Mouse (Mus musculus): ENCODE data around the gene Snph.

GRCm38 (mm10) chr2:151623776-151624175, 8.6 kb downstream of the Snph start:
- no peak for TF ChIP-seq USF1 (IDR thresholded peaks at IDR 0.05; ENCODE audit: low read depth)
- no peak for TF ChIP-seq POLR2A (IDR thresholded peaks at IDR 0.05; ENCODE audit: insufficient read length, low read depth)
- TF ChIP-seq MAX (IDR thresholded peaks at IDR 0.05; ENCODE audit: low read depth) = no peak
- no peak for TF ChIP-seq SRF (IDR thresholded peaks at IDR 0.05; ENCODE audit: control insufficient read depth, insufficient read length, low read depth)
